ENCODE assay signal across 8 mouse cellular contexts in genomic region chr11:54111976-54112741, GRCm38 (mm10). TPM values are rescaled to one million over a fixed set of nuclear protein-coding genes. Genes with fewer than 3 reads are reported as not detected.
DNase-seq lines count a peak whose midpoint lies in the region; ATAC-seq and TF ChIP-seq lines count a peak whose summit lies in the region.

No protein-coding gene starts in this region.

- H3K4me1 ChIP-seq in cerebellum, adult 2 months (ENCODE audit: control insufficient read depth, insufficient read depth, low read length), result peaks cover 27% of the 10 kb centered on the region
- peaks cover 22% of the 10 kb centered on the region for H3K4me1 ChIP-seq in intestine, embryonic 14.5 days (replicated peaks; ENCODE audit: control insufficient read depth, insufficient read depth, low read length)
- H3K4me1 ChIP-seq in liver, embryonic 14.5 days (replicated peaks; ENCODE audit: control insufficient read depth in 2 of 2, insufficient read depth in 2 of 2, low read length in 1 of 2), result peaks cover 0 to 4% of the 10 kb centered on the region in 2 experiments; a peak in 2 of 4 replicates
- peaks cover 50% of the 10 kb centered on the region for H3K4me1 ChIP-seq in neural tube, embryonic 15.5 days

- intact Hi-C loops in gastrocnemius, postnatal 14 days (cut with DNase I; ENCODE audit: low total_unique reads), result no loop called here

- peak; percentile 71 for DNase-seq in adrenal gland, postnatal 10 days
- DNase-seq in adrenal gland, postnatal 4 days (ENCODE audit: low spot score in 2 of 2), result no peak
- peak; percentile 87 to 89 for DNase-seq in cerebellum, adult 2 months
- DNase-seq in gastrocnemius, postnatal 14 days, result peak; percentile 55
- no peak for DNase-seq in intestine, embryonic 14.5 days (ENCODE audit: low spot score)
- no peak for DNase-seq in liver, embryonic 14.5 days (ENCODE audit: low read depth in 3 of 3, low spot score in 3 of 3)
- no peak for DNase-seq in thymus, postnatal 14 days

- 58% methylated on average over 21 of the region's 21 CpGs for WGBS in cerebellum, adult 2 months
- 66% methylated on average over 21 of the region's 21 CpGs for WGBS in intestine, embryonic 14.5 days
- WGBS in liver, embryonic 14.5 days (ENCODE audit: insufficient replicate concordance), result 72% methylated on average over 21 of the region's 21 CpGs
- WGBS in neural tube, embryonic 15.5 days, result 68% methylated on average over 21 of the region's 21 CpGs

- peak overlapping the region; percentile 41 for H3K4me2 ChIP-seq in intestine, embryonic 14.5 days (ENCODE audit: low read length)
- peak overlapping the region; percentile 8; the same call in 1 of the 2 replicates for H3K4me2 ChIP-seq in liver, embryonic 14.5 days (ENCODE audit: low read depth)
- peak overlapping the region; percentile 40; the same call in 1 of the 2 replicates for H3K4me2 ChIP-seq in neural tube, embryonic 15.5 days

- TF ChIP-seq POLR2A in cerebellum, adult 2 months (IDR thresholded peaks at IDR 0.05; ENCODE audit: borderline replicate concordance, insufficient read depth, low read length), result no peak

- H3K27me3 ChIP-seq in cerebellum, adult 2 months (ENCODE audit: control insufficient read depth, insufficient read depth, low read length), result no peaks in the 10 kb centered on the region
- H3K27me3 ChIP-seq in intestine, embryonic 14.5 days (replicated peaks; ENCODE audit: control insufficient read depth, insufficient read depth, low read length), result no peaks in the 10 kb centered on the region
- no peaks in the 10 kb centered on the region for H3K27me3 ChIP-seq in liver, embryonic 14.5 days (ENCODE audit: control insufficient read depth, insufficient read depth, low read length)
- H3K27me3 ChIP-seq in neural tube, embryonic 15.5 days (replicated peaks), result no peaks in the 10 kb centered on the region

- H3K4me3 ChIP-seq in cerebellum, adult 2 months (replicated peaks; ENCODE audit: insufficient read depth, low read depth, low read length), result no peak overlapping the region
- no peak overlapping the region for H3K4me3 ChIP-seq in intestine, embryonic 14.5 days (ENCODE audit: low read depth, low read length)
- H3K4me3 ChIP-seq in liver, embryonic 14.5 days (ENCODE audit: insufficient read depth in 1 of 2, low read depth in 2 of 2, low read length in 2 of 2), result no peak overlapping the region
- no peak overlapping the region for H3K4me3 ChIP-seq in neural tube, embryonic 15.5 days (replicated peaks)

- peaks cover 16% of the 10 kb centered on the region; the same call in 1 of the 2 replicates for H3K36me3 ChIP-seq in intestine, embryonic 14.5 days (ENCODE audit: control insufficient read depth, insufficient read depth, low read length)
- H3K36me3 ChIP-seq in liver, embryonic 14.5 days (replicated peaks; ENCODE audit: control insufficient read depth, insufficient read depth, low read depth), result no peaks in the 10 kb centered on the region
- H3K36me3 ChIP-seq in neural tube, embryonic 15.5 days, result peaks cover 3% of the 10 kb centered on the region; the same call in 1 of the 2 replicates

- H3K27ac ChIP-seq in cerebellum, adult 2 months (ENCODE audit: insufficient read depth, low read length), result no peak overlapping the region
- peak overlapping the region; percentile 89 for H3K27ac ChIP-seq in intestine, embryonic 14.5 days (ENCODE audit: low read depth)
- H3K27ac ChIP-seq in liver, embryonic 14.5 days, result no peak overlapping the region
- H3K27ac ChIP-seq in neural tube, embryonic 15.5 days (replicated peaks), result peak overlapping the region; percentile 81

- peak; percentile 12; the same call in 1 of the 2 replicates for ATAC-seq in intestine, embryonic 14.5 days (replicated peaks; ENCODE audit: low FRiP score, low TSS enrichment, low read depth)
- ATAC-seq in liver, embryonic 14.5 days (ENCODE audit: insufficient read depth), result no peak
- ATAC-seq in neural tube, embryonic 15.5 days (ENCODE audit: low FRiP score), result 0 out of 2 replicates have a peak, but pooled peaks have one; percentile 29

- no peak for TF ChIP-seq CTCF in cerebellum, adult 2 months (IDR thresholded peaks at IDR 0.05; ENCODE audit: borderline replicate concordance, insufficient read depth, low read depth, low read length)
- no peak for TF ChIP-seq CTCF in liver, embryonic 14.5 days (IDR thresholded peaks at IDR 0.05; ENCODE audit: low read depth)

- TF ChIP-seq EP300 in liver, embryonic 14.5 days (IDR thresholded peaks at IDR 0.05; ENCODE audit: low read depth), result no peak

- H3K9me3 ChIP-seq in intestine, embryonic 14.5 days (ENCODE audit: control insufficient read depth, low read length), result no peaks in the 10 kb centered on the region
- H3K9me3 ChIP-seq in liver, embryonic 14.5 days (ENCODE audit: control insufficient read depth, low read length), result no peaks in the 10 kb centered on the region
- no peaks in the 10 kb centered on the region for H3K9me3 ChIP-seq in neural tube, embryonic 15.5 days (replicated peaks)

- no peak overlapping the region for H3K9ac ChIP-seq in intestine, embryonic 14.5 days (ENCODE audit: low read length)
- H3K9ac ChIP-seq in liver, embryonic 14.5 days (replicated peaks), result no peak overlapping the region
- no peak overlapping the region; the same call in 1 of the 2 replicates for H3K9ac ChIP-seq in neural tube, embryonic 15.5 days (replicated peaks)

RNA-seq across cellular contexts. Expression of gene P4ha2, which starts 12.3 kb away (rescaled TPM):
- 10 to 100 TPM; 18.6 to 20.1 TPM for total RNA-seq in adrenal gland, postnatal 10 days (2021)
- total RNA-seq in adrenal gland, postnatal 4 days (2021), result 10 to 100 TPM; 20.8 to 21.9 TPM
- polyA plus RNA-seq in cerebellum, adult 2 months (2012; rRNA removed), result 13.6 and 14.2 TPM in 2 replicates
- total RNA-seq in gastrocnemius, postnatal 14 days (2021), result 10 to 100 TPM; 19.9 to 21.2 TPM
- polyA plus RNA-seq in intestine, embryonic 14.5 days (2014; fragmentation: Nextera tagmentation; extraction: Ambion mirVana), result 38.7 and 44.4 TPM in 2 replicates
- 1.4 and 1.7 TPM in 2 replicates for polyA plus RNA-seq in liver, embryonic 14.5 days (2012; rRNA removed)
- polyA plus RNA-seq in liver, embryonic 14.5 days (2014; fragmentation: Nextera tagmentation; extraction: Ambion mirVana), result 1.8 and 2.2 TPM in 2 replicates
- 16.7 and 18.5 TPM in 2 replicates for polyA plus RNA-seq in neural tube, embryonic 15.5 days (2015; fragmentation: Nextera tagmentation; extraction: Ambion mirVana)

RNA-seq across cellular contexts. Expression of gene Pdlim4, which starts 43.3 kb away (rescaled TPM):
- 10 to 100 TPM; 14.3 to 23.9 TPM for total RNA-seq in adrenal gland, postnatal 10 days (2021)
- total RNA-seq in adrenal gland, postnatal 4 days (2021), result 10 to 100 TPM; 34.7 to 38.8 TPM
- polyA plus RNA-seq in cerebellum, adult 2 months (2012; rRNA removed), result 16.9 and 18.6 TPM in 2 replicates
- 10 to 100 TPM; 15.6 to 18.8 TPM for total RNA-seq in gastrocnemius, postnatal 14 days (2021)
- 48.2 and 59.5 TPM in 2 replicates for polyA plus RNA-seq in intestine, embryonic 14.5 days (2014; fragmentation: Nextera tagmentation; extraction: Ambion mirVana)
- polyA plus RNA-seq in liver, embryonic 14.5 days (2012; rRNA removed), result 2.4 and 2.8 TPM in 2 replicates
- 2.1 and 2.8 TPM in 2 replicates for polyA plus RNA-seq in liver, embryonic 14.5 days (2014; fragmentation: Nextera tagmentation; extraction: Ambion mirVana)
- polyA plus RNA-seq in neural tube, embryonic 15.5 days (2015; fragmentation: Nextera tagmentation; extraction: Ambion mirVana), result 34.4 and 45.7 TPM in 2 replicates

Comparison
In these comparisons a context has a peak if more than half of its experiments do, and no peak if none do; other contexts are left out.
1. DNase-seq: peak in adrenal gland, postnatal 10 days (single experiment), cerebellum, adult 2 months (2 of 2) and gastrocnemius, postnatal 14 days (single experiment); none in adrenal gland, postnatal 4 days (0 of 2), intestine, embryonic 14.5 days (single experiment), liver, embryonic 14.5 days (0 of 3) and thymus, postnatal 14 days (single experiment).
2. H3K27ac ChIP-seq: peak in intestine, embryonic 14.5 days (single experiment) and neural tube, embryonic 15.5 days (single experiment); none in cerebellum, adult 2 months (single experiment) and liver, embryonic 14.5 days (single experiment).
3. Peak in every context shown above with its lines, with median percentiles within 50 percentile points of each other: H3K4me2 ChIP-seq.